Mouse (Mus musculus): ENCODE data around the gene Gm20388.

DNA sequence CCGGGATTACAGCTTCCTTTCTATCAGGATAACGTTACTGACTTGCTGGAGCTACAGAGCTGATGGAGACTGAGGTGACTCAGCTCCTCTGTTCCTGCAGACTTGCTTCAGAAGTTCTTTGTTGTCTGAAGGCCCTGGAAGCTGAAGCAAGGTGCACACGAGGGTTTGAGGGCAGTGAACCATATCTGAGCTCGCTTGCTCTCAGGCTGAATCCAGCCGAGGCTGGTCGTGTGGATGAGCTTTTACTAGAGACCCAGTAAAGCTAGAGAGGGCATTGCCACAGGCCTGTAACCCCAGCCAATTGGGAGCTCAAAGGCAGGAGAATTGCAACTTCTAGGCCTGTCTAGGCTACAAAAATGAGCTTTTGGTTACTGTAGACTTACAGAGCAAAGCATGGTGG is 1797.8 kb downstream of the Gm20388 start:
- TF ChIP-seq CHD2 (IDR thresholded peaks at IDR 0.05; ENCODE audit: low read depth, low read length) (no peak), HCFC1 (IDR thresholded peaks at IDR 0.05; ENCODE audit: borderline replicate concordance, insufficient read depth, low read length) (no peak), MAFK (IDR thresholded peaks at IDR 0.05; ENCODE audit: insufficient read depth, low read depth, low read length) (no peak), ZC3H11A (IDR thresholded peaks at IDR 0.05; ENCODE audit: borderline replicate concordance, low read depth, low read length) (no peak), ZNF384 (IDR thresholded peaks at IDR 0.05; ENCODE audit: low read depth, low read length) (no peak)
